Mouse (Mus musculus) left cerebral cortex, postnatal 10 days (tissue): ENCODE results near the gene Notch4. TPM values are rescaled to one million over a fixed set of nuclear protein-coding genes. Genes with fewer than 3 reads are reported as not detected.

ENCODE experiments used
- DNase-seq, 2 experiments: peaks; one replicate each; pipeline ENCODE4 v3.0.0; 2021 to 2022; ENCODE audit warnings: low spot score in 2 of 2, mixed read lengths in 1 of 2; ENCODE audit errors: extremely low spot score in 1 of 2
- intact Hi-C: fragments of 180-260 bp; cut with DNase I; formaldehyde crosslinking; loops from one replicate; pipeline ENCODE4 v1.15.1; 2025
- total RNA-seq, 2 experiments: library from RNA; stranded (reverse); gene quantifications; 2 replicates each; pipeline ENCODE4 v1.2.3; 2021

Notch4 gene
- total RNA-seq, 2 experiments from 2014 or later: 10.6 to 12.0 TPM

- intact Hi-C loops: no loop called here
These were observed 26.3 kb downstream of the Notch4 start for GRCm38 (mm10) chr17:34590154-34590987.

GRCm38 (mm10) chr17:34591029-34591993, 27.2 kb downstream of the Notch4 start, which contains the start of gene Pbx2:
TSS of gene Pbx2 (plus strand) at chr17:34591266.
- peak in 1 of 2 experiments; percentile 61 for DNase-seq
- intact Hi-C loops: no loop called here

More at GRCm38 (mm10) chr17:34590154-34590987, 26.3 kb downstream of the Notch4 start:
- peak in 1 of 2 experiments; percentile 46 for DNase-seq

GRCm38 (mm10) chr17:34591994-34592375, 27.9 kb downstream of the Notch4 start:
- DNase-seq: peak; percentile 79 to 97
- intact Hi-C loops: no loop called here

- peak in 1 of 2 experiments; percentile 51 for DNase-seq
- intact Hi-C loops: no loop called here
These were observed 28.8 kb downstream of the Notch4 start for GRCm38 (mm10) chr17:34592581-34593549.

DNA sequence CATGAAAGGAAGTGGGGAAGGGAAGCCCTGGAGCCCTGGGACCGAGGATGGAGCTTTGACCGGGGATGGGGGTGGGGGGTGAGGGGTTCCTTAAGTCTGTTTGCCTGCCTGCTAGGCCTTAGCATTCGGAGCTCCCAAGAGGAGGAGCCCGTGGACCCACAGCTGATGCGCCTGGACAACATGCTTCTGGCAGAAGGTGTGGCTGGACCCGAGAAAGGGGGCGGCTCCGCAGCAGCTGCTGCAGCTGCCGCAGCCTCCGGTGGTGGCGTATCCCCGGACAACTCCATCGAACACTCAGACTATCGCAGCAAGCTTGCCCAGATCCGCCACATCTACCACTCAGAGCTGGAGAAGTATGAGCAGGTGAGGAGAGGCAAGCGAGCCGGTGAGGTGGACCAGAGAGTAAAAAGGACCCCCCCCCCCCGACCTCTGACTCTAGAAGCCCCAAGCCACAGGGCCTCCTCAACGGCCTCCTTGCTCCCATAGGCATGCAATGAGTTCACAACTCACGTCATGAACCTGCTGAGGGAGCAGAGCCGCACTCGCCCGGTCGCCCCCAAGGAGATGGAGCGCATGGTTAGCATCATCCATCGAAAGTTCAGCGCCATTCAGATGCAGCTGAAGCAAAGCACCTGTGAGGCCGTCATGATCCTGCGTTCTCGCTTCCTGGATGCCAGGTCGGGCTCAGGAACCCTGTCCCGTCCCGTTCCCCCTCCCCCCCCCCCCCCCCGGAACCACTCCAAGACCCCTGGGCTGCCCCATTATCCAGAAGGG, 29.9 kb downstream of the Notch4 start:
- intact Hi-C loops: no loop called here

GRCm38 (mm10) chr17:34596098-34596497, 32.0 kb downstream of the Notch4 start:
- DNase-seq: no peak
- intact Hi-C loops: no loop called here

More for the DNA sequence above, 29.9 kb downstream of the Notch4 start:
- peak in 1 of 2 experiments; percentile 64 for DNase-seq

GRCm38 (mm10) chr17:34597566-34598095, 33.6 kb downstream of the Notch4 start, which contains the start of gene Ager:
TSS of gene Ager (plus strand) at chr17:34597862.
- DNase-seq: no peak
- intact Hi-C loops: no loop called here

DNA sequence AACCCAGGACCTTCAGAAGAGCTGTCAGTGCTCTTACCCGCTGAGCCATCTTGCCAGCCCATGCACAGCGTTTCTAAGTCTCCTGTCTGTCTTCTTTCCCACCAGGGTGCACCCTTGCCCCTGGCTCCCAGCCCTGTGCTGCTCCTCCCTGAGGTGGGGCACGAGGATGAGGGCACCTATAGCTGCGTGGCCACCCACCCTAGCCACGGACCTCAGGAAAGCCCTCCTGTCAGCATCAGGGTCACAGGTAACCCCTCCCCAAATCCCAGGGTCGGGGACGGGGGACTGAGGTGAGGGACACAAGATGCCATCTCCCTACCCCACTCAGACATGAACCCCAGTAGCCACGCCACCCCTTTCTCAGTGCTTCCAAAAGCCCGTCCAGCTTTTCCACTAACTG, 35.8 kb downstream of the Notch4 start:
- peak in 1 of 2 experiments; percentile 28 for DNase-seq
- intact Hi-C loops: no loop called here

DNA sequence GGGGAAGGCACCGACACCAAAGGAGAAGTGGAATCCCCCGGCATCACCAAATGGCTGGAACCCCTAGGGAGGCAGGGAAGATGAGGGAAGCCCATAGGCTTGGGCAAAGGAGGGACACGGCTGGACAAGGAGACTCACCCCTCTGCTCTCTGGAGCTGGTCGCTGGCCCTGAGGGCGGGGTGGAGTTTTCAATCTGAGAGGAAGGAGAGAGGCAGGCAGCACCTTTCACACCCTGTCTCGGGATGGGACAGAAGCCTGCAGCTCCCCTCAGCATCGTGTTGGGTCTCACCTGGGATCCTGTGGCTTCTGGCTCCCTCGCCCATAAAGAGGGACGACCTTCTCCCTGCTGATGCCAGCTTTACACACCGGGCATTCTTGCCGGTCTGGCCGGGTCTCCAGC, 37.7 kb downstream of the Notch4 start:
- intact Hi-C loops: no loop called here

GRCm38 (mm10) chr17:34603375-34604060, 39.5 kb downstream of the Notch4 start, which contains the start of gene Rnf5:
TSS of gene Rnf5 (minus strand) at chr17:34603690.
- intact Hi-C loops: no loop called here
- peak; percentile 99 to 100 for DNase-seq

More for the DNA sequence above, 37.7 kb downstream of the Notch4 start:
- DNase-seq: peak in 1 of 2 experiments; percentile 37

- intact Hi-C loops: no loop called here
- peak; percentile 98 to 99 for DNase-seq
These were observed 40.0 kb downstream of the Notch4 start, which contains the start of gene Agpat1 for GRCm38 (mm10) chr17:34604061-34604508. TSS of gene Agpat1 (plus strand) at chr17:34604262.

GRCm38 (mm10) chr17:34604511-34605237, 40.6 kb downstream of the Notch4 start:
- no peak for DNase-seq
- intact Hi-C loops: no loop called here

- DNase-seq: peak; percentile 96 to 98
- intact Hi-C loops: no loop called here
These were observed 41.5 kb downstream of the Notch4 start for GRCm38 (mm10) chr17:34605609-34606008.

DNA sequence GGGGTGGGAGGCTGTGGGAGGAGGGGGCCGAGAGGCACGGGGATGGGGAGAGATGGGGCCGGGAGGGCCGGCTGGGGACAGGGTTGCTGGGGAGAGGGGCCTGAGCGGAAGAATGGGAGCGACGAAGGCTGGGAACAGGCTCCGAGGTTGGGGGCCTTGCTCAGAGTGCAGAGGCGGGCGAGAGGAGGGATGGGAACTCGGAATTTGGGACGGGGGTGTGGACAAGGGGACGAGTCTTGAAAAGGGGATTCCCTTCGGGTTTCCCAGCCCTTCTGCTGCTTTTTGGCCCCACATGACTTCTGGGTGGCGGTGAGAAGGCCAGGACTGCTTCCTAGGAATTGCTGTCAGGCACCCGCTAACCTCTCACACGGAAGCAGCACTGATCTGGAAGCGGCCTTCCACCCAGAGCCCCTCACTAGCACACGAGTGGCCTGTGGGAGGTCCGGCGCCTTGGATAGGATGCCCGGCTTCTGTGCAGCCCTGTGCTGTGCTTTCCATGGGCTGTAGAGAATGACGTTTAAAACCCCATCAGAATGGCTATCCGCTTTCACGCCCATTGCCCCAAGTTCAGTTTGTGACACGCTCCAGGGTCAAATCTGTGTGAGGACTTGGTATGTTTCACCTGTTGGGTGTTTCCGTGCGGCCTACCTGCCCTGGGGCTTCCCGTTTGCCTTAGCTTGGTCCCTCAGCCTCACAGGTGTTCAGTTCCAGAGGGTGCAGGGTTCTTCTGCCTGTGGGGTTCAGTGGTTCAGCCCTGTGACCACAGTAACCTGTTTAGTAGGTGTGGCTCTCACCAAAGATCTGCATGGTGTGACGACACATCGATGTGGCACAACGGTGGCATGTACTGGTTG, 42.3 kb downstream of the Notch4 start:
- peak in 1 of 2 experiments; percentile 71 for DNase-seq
- intact Hi-C loops: no loop called here

GRCm38 (mm10) chr17:34607997-34608396, 43.9 kb downstream of the Notch4 start:
- peak in 1 of 2 experiments; percentile 60 for DNase-seq
- intact Hi-C loops: no loop called here
